Mouse (Mus musculus): ENCODE results near the gene 4930447F04Rik.

Gene 4930447F04Rik

GRCm38 (mm10) chrX:66304124-66304523 is at the start of gene 4930447F04Rik:
TSS of gene 4930447F04Rik (minus strand) at chrX:66304224.
- DNase-seq (ENCODE audit: low read depth, low spot score), result no peak
